Mouse (Mus musculus): Measurements from ENCODE around the gene Etv5. TPM values are rescaled to one million over a fixed set of nuclear protein-coding genes. Genes with fewer than 3 reads are reported as not detected.

Etv5 gene
- total RNA-seq, 2 experiments from 2014 or later = 83.3 to 107 TPM

GRCm38 (mm10) chr16:22431773-22432172 lies 7.7 kb downstream of the Etv5 start:
- no peak for DNase-seq (ENCODE audit: low spot score in 2 of 2)
- intact Hi-C loops (cut with DNase I) = loop anchor here (5.0 kb wide), 1 partner anchor 119 kb away; no protein-coding TSS in a partner anchor

- intact Hi-C loops (cut with DNase I) = loop anchor here (5.0 kb wide), 1 partner anchor 119 kb away; no protein-coding TSS in a partner anchor
- no peak for DNase-seq (ENCODE audit: low spot score in 2 of 2)
Observed at GRCm38 (mm10) chr16:22431335-22431734, 8.2 kb downstream of the Etv5 start.

GRCm38 (mm10) chr16:22430211-22430951 lies 9.1 kb downstream of the Etv5 start:
- DNase-seq (ENCODE audit: low spot score in 2 of 2) = peak; percentile 53 to 80
- intact Hi-C loops (cut with DNase I) = loop anchor here (5.0 kb wide), 1 partner anchor 118 kb away; no protein-coding TSS in a partner anchor

- intact Hi-C loops (cut with DNase I) = no loop called here
- no peak for DNase-seq (ENCODE audit: low spot score in 2 of 2)
Observed at GRCm38 (mm10) chr16:22429377-22429776, 10.1 kb downstream of the Etv5 start.

- intact Hi-C loops (cut with DNase I) = no loop called here
- DNase-seq (ENCODE audit: low spot score in 2 of 2) = peak; percentile 66 to 89
Observed at GRCm38 (mm10) chr16:22428853-22429341, 10.6 kb downstream of the Etv5 start.

GRCm38 (mm10) chr16:22426866-22427265 lies 12.7 kb downstream of the Etv5 start:
- DNase-seq (ENCODE audit: low spot score in 2 of 2) = no peak
- intact Hi-C loops (cut with DNase I) = no loop called here

- DNase-seq (ENCODE audit: low spot score in 2 of 2) = peak in 1 of 2 experiments; percentile 50
- intact Hi-C loops (cut with DNase I) = no loop called here
Observed at GRCm38 (mm10) chr16:22422256-22422655, 17.3 kb downstream of the Etv5 start.

GRCm38 (mm10) chr16:22417931-22418330 lies 21.6 kb downstream of the Etv5 start:
- peak in 1 of 2 experiments; percentile 90 for DNase-seq (ENCODE audit: low spot score in 2 of 2)
- intact Hi-C loops (cut with DNase I) = no loop called here

GRCm38 (mm10) chr16:22417044-22417443 lies 22.5 kb downstream of the Etv5 start:
- no peak for DNase-seq (ENCODE audit: low spot score in 2 of 2)
- intact Hi-C loops (cut with DNase I) = no loop called here

GRCm38 (mm10) chr16:22416140-22416848 lies 23.2 kb downstream of the Etv5 start:
- intact Hi-C loops (cut with DNase I) = no loop called here
- no peak for DNase-seq (ENCODE audit: low spot score in 2 of 2)

- DNase-seq (ENCODE audit: low spot score in 2 of 2) = peak in 1 of 2 experiments; percentile 72
- intact Hi-C loops (cut with DNase I) = no loop called here
Observed at GRCm38 (mm10) chr16:22414205-22414754, 25.2 kb downstream of the Etv5 start.

- DNase-seq (ENCODE audit: low spot score in 2 of 2) = no peak
- intact Hi-C loops (cut with DNase I) = no loop called here
Observed at GRCm38 (mm10) chr16:22412459-22413229, 26.9 kb downstream of the Etv5 start.

- intact Hi-C loops (cut with DNase I) = no loop called here
Observed at GRCm38 (mm10) chr16:22411764-22412163, 27.8 kb downstream of the Etv5 start.

GRCm38 (mm10) chr16:22410000-22410399 lies 29.5 kb downstream of the Etv5 start:
- intact Hi-C loops (cut with DNase I) = loop anchor here (2.0 to 5.0 kb wide), 3 partner anchors 43 to 83 kb away; no protein-coding TSS in a partner anchor
- no peak for DNase-seq (ENCODE audit: low spot score in 2 of 2)

More at GRCm38 (mm10) chr16:22411764-22412163, 27.8 kb downstream of the Etv5 start:
- peak in 1 of 2 experiments; percentile 51 for DNase-seq (ENCODE audit: low spot score in 2 of 2)

- peak in 1 of 2 experiments; percentile 89 for DNase-seq (ENCODE audit: low spot score in 2 of 2)
- intact Hi-C loops (cut with DNase I) = loop anchor here (2.0 to 5.0 kb wide), 3 partner anchors 42 to 82 kb away; no protein-coding TSS in a partner anchor
Observed at GRCm38 (mm10) chr16:22408642-22409360, 30.7 kb downstream of the Etv5 start.

GRCm38 (mm10) chr16:22406747-22407146 lies 32.8 kb downstream of the Etv5 start:
- DNase-seq (ENCODE audit: low spot score in 2 of 2) = peak in 1 of 2 experiments; percentile 51
- intact Hi-C loops (cut with DNase I) = loop anchor here (5.0 kb wide), 2 partner anchors 39 to 79 kb away; no protein-coding TSS in a partner anchor

- no peak for DNase-seq (ENCODE audit: low spot score in 2 of 2)
- intact Hi-C loops (cut with DNase I) = loop anchor here (5.0 kb wide), 2 partner anchors 39 to 79 kb away; no protein-coding TSS in a partner anchor
Observed at GRCm38 (mm10) chr16:22406050-22406449, 33.5 kb downstream of the Etv5 start.

GRCm38 (mm10) chr16:22405492-22405891 lies 34.0 kb downstream of the Etv5 start:
- intact Hi-C loops (cut with DNase I) = loop anchor here (5.0 kb wide), 2 partner anchors 38 to 78 kb away; no protein-coding TSS in a partner anchor

More at GRCm38 (mm10) chr16:22405492-22405891, 34.0 kb downstream of the Etv5 start:
- DNase-seq (ENCODE audit: low spot score in 2 of 2) = peak in 1 of 2 experiments; percentile 42

Data from left cerebral cortex, postnatal 25 days (tissue).